Mouse (Mus musculus) megakaryocyte, embryonic 14.5 days (primary cell): Measurements from ENCODE around the gene Gigyf1.

Source experiments
- FLI1 ChIP-seq: IDR thresholded peaks from 2 replicates; pipeline ENCODE4 v1.6.1; 2012; ENCODE audit warnings: low read length, inconsistent platforms, mixed read lengths
- GATA1 ChIP-seq: IDR thresholded peaks from 3 replicates; pipeline ENCODE4 v1.6.1; 2012; ENCODE audit warnings: mixed read lengths, low read length, inconsistent platforms, borderline replicate concordance

DNA sequence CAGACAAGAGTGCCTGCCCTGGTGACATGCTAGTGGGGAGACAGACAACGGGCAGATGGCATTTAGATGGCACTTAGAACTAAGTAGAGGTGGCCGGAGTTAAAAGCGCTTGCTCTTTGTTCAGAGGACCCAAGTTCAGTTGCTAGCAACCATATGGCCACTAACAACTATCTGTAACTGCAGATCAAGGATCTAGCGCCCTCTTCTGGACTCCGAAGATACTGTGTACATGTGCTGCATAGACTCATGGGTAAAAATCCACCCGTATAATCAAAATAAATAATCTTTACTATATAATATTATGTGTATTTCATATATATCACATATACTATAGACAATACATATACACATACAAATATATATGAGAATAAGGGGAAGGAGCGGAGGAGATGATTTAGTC, 30.7 kb upstream of the Gigyf1 start:
- TF ChIP-seq GATA1 = no peak
- no peak for TF ChIP-seq FLI1
